Mouse (Mus musculus): ENCODE measurements around the gene Gm10160. TPM values are rescaled to one million over a fixed set of nuclear protein-coding genes. Genes with fewer than 3 reads are reported as not detected.

Gene Gm10160
- polyA plus RNA-seq, 1 experiment from 2014 or later = not detected

DNA sequence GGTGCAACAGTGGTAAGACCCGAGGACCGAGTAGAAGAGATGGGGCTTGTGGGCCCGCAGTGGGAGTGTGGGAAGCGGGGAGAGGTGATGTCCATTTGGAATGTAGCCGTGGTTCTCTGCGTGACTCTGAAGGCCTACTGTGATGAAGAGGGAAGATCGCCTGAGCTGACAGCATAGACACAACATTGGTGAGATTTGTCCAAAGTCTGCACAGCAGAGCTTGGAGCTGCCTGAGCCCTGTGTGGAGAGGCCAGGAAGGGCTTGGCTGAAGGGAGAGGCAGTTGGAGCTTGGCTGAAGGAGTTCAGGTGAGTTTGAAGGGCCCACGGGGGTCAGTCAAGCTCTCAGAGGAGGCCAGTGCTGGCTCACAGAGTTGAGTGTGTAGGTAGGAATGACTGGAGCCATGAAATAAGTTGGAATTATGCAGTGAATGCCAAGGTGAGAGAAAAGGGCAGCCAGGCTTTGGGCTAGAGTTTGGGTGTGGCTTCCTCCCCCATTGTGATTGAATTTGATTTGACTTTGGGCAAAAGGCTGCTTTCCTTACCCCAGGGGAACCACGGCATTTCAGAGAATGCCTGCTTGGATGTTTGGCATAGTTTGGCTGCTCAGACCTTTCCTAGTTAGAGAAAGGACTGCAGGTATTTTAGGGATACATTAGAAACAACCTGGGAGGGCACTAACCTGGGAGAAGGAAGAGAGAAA lies 11.8 kb upstream of the Gm10160 start:
- ATAC-seq = no peak
- H3K9me3 ChIP-seq (replicated peaks) = no peaks in the 10 kb centered on the region
- H3K27ac ChIP-seq = no peak overlapping the region
- 92% methylated on average over 9 of the region's 9 CpGs for WGBS
- no peaks in the 10 kb centered on the region; the same call in 1 of the 2 replicates for H3K36me3 ChIP-seq (ENCODE audit: poor library complexity, severe bottlenecking)
- no peaks in the 10 kb centered on the region for H3K27me3 ChIP-seq
- H3K9ac ChIP-seq = no peak overlapping the region
- H3K4me2 ChIP-seq = no peak overlapping the region
- H3K4me1 ChIP-seq = peaks cover 14% of the 10 kb centered on the region
- no peak overlapping the region for H3K4me3 ChIP-seq

DNA sequence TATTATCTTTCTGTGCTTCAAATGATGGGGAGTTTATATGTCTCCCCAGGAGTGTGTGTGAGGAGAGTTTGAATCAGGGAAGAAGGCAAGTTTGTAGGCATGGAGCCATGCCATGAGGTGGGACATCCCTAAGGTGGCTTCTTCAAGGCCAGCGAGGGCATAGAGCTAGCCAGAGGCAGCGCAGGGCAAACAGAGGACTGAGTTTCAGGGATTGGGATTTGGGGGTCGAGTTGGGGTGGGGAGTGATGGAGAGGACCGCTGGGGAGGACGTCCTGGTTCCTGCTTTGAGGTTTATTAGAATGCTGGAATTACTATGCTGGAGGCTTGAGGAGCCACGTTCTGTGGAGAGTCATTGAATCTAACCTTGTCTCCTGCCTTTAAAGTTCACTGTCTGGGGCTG lies 10.3 kb upstream of the Gm10160 start:
- Histone ChIP-seq H3K36me3 (ENCODE audit: poor library complexity, severe bottlenecking) (no peaks in the 10 kb centered on the region; the same call in 1 of the 2 replicates), H3K4me2 (no peak overlapping the region), H3K9ac (no peak overlapping the region), H3K9me3 (replicated peaks) (no peaks in the 10 kb centered on the region), H3K27me3 (no peaks in the 10 kb centered on the region), H3K4me1 (peaks cover 14% of the 10 kb centered on the region), H3K4me3 (no peak overlapping the region), H3K27ac (no peak overlapping the region)
- ATAC-seq = no peak
- WGBS = 95% methylated on average over 6 of the region's 6 CpGs

GRCm38 (mm10) chr7:81864552-81864951 lies 9.0 kb upstream of the Gm10160 start:
- ATAC-seq = no peak
- 93% methylated on average over 6 of the region's 6 CpGs for WGBS
- no peak overlapping the region for H3K27ac ChIP-seq
- no peak overlapping the region for H3K4me3 ChIP-seq
- no peak overlapping the region for H3K9ac ChIP-seq
- H3K36me3 ChIP-seq (ENCODE audit: poor library complexity, severe bottlenecking) = no peaks in the 10 kb centered on the region; the same call in 1 of the 2 replicates
- H3K4me1 ChIP-seq = peaks cover 23% of the 10 kb centered on the region
- H3K27me3 ChIP-seq = peaks cover 7% of the 10 kb centered on the region; the same call in 1 of the 2 replicates
- no peak overlapping the region for H3K4me2 ChIP-seq
- H3K9me3 ChIP-seq (replicated peaks) = no peaks in the 10 kb centered on the region

DNA sequence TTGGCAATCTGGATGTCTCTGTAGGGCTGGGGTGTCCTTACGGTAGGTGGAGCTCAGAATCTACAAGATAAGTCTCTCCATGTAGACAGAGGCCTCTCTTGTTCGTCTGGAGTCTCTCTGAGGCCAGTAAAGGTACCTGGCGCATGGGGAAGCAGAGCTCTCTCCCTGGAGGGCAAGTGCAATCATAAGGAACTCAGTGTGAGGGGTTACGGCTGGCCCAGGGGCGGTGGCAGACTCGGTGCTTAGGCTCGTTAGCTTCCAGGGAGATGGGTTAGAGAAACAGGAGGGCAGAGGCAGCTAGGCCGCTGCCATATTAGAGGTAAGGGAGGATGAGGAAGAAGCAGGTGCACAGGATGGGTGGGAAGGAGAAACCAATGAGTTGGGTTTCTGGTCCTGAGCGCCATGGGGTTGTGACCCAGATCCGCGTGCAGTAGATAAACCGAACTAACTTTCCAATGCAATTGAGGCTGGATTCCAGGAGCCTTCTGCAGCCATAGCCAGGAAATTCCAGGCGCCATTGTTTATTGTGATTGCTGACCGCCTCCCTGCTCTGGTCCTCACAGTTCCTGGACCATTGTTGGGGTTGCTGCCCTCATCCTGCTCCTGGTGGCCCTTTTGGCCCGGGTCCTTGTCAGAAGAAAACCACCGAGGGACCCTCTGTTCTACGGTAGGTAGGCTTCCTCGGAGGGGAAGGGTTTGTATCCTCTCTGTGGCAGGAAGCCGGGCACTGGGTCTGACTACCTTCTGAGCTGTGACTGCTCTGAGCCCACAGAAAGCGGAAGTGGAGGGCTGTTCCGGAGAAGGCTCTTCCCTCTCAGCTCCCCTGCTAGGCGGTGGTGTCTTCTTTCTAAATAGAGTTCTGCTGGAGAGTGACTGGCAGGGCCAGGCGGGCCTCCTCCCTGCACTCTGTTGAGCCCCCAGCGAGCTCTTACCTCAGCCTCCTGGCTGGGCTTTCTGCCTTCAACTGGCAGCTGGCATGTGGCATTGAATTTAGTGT lies 7.3 kb upstream of the Gm10160 start:
- H3K9ac ChIP-seq = no peak overlapping the region
- peaks cover 19% of the 10 kb centered on the region for H3K4me1 ChIP-seq
- WGBS = 75% methylated on average over 24 of the region's 24 CpGs
- no peaks in the 10 kb centered on the region for H3K9me3 ChIP-seq (replicated peaks)
- no peak overlapping the region for H3K27ac ChIP-seq
- no peak overlapping the region for H3K4me2 ChIP-seq
- no peak for ATAC-seq
- H3K27me3 ChIP-seq = peaks cover 20% of the 10 kb centered on the region
- no peak overlapping the region for H3K4me3 ChIP-seq
- H3K36me3 ChIP-seq (ENCODE audit: poor library complexity, severe bottlenecking) = no peaks in the 10 kb centered on the region; the same call in 1 of the 2 replicates

DNA sequence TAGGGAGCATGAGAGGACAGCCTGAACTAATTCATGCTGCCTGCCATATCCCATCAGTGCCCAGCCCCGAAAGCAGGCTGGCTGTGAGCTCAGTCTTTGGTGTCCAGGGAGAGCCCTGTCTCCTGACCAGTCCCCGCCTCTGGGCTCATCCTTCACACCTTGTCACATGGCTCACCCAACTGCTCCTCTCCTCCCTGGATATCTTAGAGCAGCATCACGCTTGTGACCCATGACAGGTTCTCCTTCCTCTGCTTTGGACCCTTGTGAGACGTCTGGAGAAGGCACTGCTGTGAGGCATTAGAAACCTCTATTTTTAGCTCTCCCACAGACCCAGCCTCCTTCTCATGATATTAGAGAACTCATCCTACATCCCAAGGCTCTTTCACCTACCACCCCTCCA lies 6.3 kb upstream of the Gm10160 start:
- Histone ChIP-seq H3K4me3 (no peak overlapping the region), H3K9me3 (replicated peaks) (no peaks in the 10 kb centered on the region), H3K4me2 (no peak overlapping the region), H3K36me3 (ENCODE audit: poor library complexity, severe bottlenecking) (no peaks in the 10 kb centered on the region; the same call in 1 of the 2 replicates), H3K27ac (no peak overlapping the region), H3K27me3 (peaks cover 30% of the 10 kb centered on the region), H3K9ac (no peak overlapping the region), H3K4me1 (peaks cover 20% of the 10 kb centered on the region)
- 85% methylated on average over 4 of the region's 4 CpGs for WGBS
- ATAC-seq = no peak

GRCm38 (mm10) chr7:81861461-81861860 lies 5.9 kb upstream of the Gm10160 start:
- peaks cover 20% of the 10 kb centered on the region for H3K4me1 ChIP-seq
- H3K27me3 ChIP-seq = peaks cover 32% of the 10 kb centered on the region
- H3K9ac ChIP-seq = no peak overlapping the region
- no peaks in the 10 kb centered on the region for H3K9me3 ChIP-seq (replicated peaks)
- no peak for ATAC-seq
- no peak overlapping the region for H3K27ac ChIP-seq
- no peaks in the 10 kb centered on the region; the same call in 1 of the 2 replicates for H3K36me3 ChIP-seq (ENCODE audit: poor library complexity, severe bottlenecking)
- H3K4me3 ChIP-seq = no peak overlapping the region
- no peak overlapping the region for H3K4me2 ChIP-seq
- WGBS = 89% methylated on average over 2 of the region's 2 CpGs

- Histone ChIP-seq H3K27ac (no peak overlapping the region), H3K4me1 (peaks cover 20% of the 10 kb centered on the region), H3K9ac (no peak overlapping the region), H3K27me3 (peaks cover 32% of the 10 kb centered on the region), H3K9me3 (replicated peaks) (no peaks in the 10 kb centered on the region), H3K4me2 (no peak overlapping the region), H3K36me3 (ENCODE audit: poor library complexity, severe bottlenecking) (no peaks in the 10 kb centered on the region; the same call in 1 of the 2 replicates), H3K4me3 (no peak overlapping the region)
- 77% methylated on average over 5 of the region's 5 CpGs for WGBS
- no peak for ATAC-seq
Measured at GRCm38 (mm10) chr7:81860996-81861395, 5.4 kb upstream of the Gm10160 start.

DNA sequence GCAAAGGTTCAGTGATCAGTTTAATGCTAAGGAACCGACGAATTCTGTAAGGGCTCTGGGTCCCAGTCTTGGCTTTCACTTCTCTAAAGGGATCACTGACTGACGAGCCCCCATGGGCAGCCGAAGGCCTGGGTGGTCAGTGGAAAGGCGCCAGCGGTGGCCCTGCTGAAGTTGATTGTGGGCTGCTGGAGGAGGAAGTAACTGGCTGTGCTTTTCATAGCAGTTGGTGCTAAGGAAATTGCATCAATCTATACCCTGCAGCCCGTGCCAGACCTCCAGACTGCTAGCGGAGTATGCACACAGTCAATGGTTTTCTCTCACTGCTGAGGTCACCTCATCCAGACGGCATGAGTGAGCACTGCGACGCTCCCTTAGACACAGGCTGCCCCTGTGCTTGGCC lies 4.5 kb upstream of the Gm10160 start:
- Histone ChIP-seq H3K4me2 (peak overlapping the region; percentile 98), H3K36me3 (ENCODE audit: poor library complexity, severe bottlenecking) (no peaks in the 10 kb centered on the region; the same call in 1 of the 2 replicates), H3K27ac (no peak overlapping the region), H3K9ac (0 out of 2 replicates have a peak overlapping the region, but pooled peaks have one; percentile 76), H3K9me3 (replicated peaks) (no peaks in the 10 kb centered on the region), H3K4me1 (peaks cover 20% of the 10 kb centered on the region), H3K27me3 (peaks cover 32% of the 10 kb centered on the region), H3K4me3 (peak overlapping the region; percentile 67; the same call in 1 of the 2 replicates)
- no peak for ATAC-seq
- WGBS = 56% methylated on average over 11 of the region's 11 CpGs

GRCm38 (mm10) chr7:81858968-81859721 lies 3.6 kb upstream of the Gm10160 start, which contains the start of gene Tm6sf1:
Gene Tm6sf1 (plus strand): TSS chr7:81859001.
- H3K9ac ChIP-seq = peak within 1 kb of the TSS; percentile 76
- under 1% methylated on average over 64 of the region's 64 CpGs for WGBS
- H3K4me1 ChIP-seq = peaks cover 26% of the 10 kb centered on the region
- H3K4me3 ChIP-seq = peak within 1 kb of the TSS; percentile 67
- H3K36me3 ChIP-seq (ENCODE audit: poor library complexity, severe bottlenecking) = no peaks in the 10 kb centered on the region
- peaks cover 32% of the 10 kb centered on the region for H3K27me3 ChIP-seq
- peak within 1 kb of the TSS; percentile 98 for H3K4me2 ChIP-seq
- H3K27ac ChIP-seq = no peak within 1 kb of the TSS
- ATAC-seq = peak; percentile 84
- H3K9me3 ChIP-seq (replicated peaks) = no peaks in the 10 kb centered on the region

DNA sequence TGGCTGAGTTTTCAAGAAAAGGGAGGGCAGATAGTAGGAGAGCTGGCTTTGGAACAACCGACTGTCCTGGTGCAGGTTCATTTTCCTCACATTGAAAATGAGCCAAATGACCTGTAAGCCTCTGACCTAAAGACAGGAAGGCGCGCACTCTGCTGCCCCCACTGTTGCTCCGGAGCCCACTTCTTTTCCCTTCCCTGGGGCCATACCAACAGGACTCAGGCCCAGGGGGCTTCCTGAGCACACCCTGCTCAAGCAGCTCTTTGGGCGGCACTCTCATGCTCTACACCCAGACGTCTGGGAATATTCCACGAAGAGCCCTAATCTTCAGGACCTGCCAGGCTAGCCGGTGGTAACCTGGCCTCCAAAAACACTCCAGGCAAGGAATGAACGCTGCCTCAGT lies 2.6 kb upstream of the Gm10160 start:
- Histone ChIP-seq H3K4me1 (peaks cover 26% of the 10 kb centered on the region), H3K9ac (no peak overlapping the region; the same call in 1 of the 2 replicates), H3K4me2 (peak overlapping the region; percentile 98), H3K27me3 (peaks cover 32% of the 10 kb centered on the region), H3K4me3 (peak overlapping the region; percentile 67), H3K9me3 (replicated peaks) (no peaks in the 10 kb centered on the region), H3K27ac (no peak overlapping the region), H3K36me3 (ENCODE audit: poor library complexity, severe bottlenecking) (no peaks in the 10 kb centered on the region)
- 9% methylated on average over 9 of the region's 9 CpGs for WGBS
- ATAC-seq = no peak

GRCm38 (mm10) chr7:81856221-81856620 lies 627 bp upstream of the Gm10160 start:
- peaks cover 26% of the 10 kb centered on the region for H3K4me1 ChIP-seq
- H3K4me2 ChIP-seq = no peak overlapping the region
- H3K9ac ChIP-seq = no peak overlapping the region
- no peaks in the 10 kb centered on the region for H3K9me3 ChIP-seq (replicated peaks)
- peaks cover 32% of the 10 kb centered on the region for H3K27me3 ChIP-seq
- H3K27ac ChIP-seq = no peak overlapping the region
- no peak overlapping the region for H3K4me3 ChIP-seq
- H3K36me3 ChIP-seq (ENCODE audit: poor library complexity, severe bottlenecking) = no peaks in the 10 kb centered on the region
- ATAC-seq = no peak
- WGBS = 84% methylated on average over 4 of the region's 4 CpGs
